Mouse (Mus musculus): ENCODE results near the gene Asb10.

DNA sequence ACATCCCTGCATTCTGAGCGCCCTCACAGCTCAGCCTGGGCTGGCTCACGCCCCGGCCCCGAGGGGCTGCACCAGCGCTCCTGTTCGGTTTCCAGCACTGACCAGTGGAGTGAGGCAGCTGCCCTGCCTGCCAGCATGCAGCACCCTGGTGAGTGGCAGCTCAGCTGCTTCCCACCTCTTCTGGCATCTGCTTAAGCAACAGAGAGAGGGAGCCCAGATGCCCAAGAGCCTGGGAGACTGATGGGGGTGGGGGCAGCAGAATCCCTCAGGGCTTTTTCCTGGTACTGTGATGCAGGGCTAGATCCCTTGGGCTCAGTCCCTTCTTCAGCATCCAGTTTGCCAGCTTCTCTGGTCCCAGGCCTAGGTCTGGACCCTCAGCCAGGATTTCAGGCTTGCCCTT, 44.0 kb downstream of the Asb10 start:
- no peak for TF ChIP-seq EP300 (optimal IDR thresholded peaks at IDR 0.05)
- no peak for TF ChIP-seq CTCF (IDR thresholded peaks at IDR 0.05; ENCODE audit: low read depth)
